Mouse (Mus musculus) heart, adult 2 months (tissue): ENCODE results near the gene Eid2. TPM values are rescaled to one million over a fixed set of nuclear protein-coding genes. Genes with fewer than 3 reads are reported as not detected.
A peak's percentile ranks its signal among the peaks of the same experiment; 100 is the strongest.

ENCODE experiments used
- DNase-seq, 2 experiments: peaks; one replicate each; pipeline ENCODE4 v3.0.0; 2021
- H3K27ac ChIP-seq: fragments of 200-600 bp; 2 replicates; pipeline ENCODE4 v1.8.1; 2022
- H3K27me3 ChIP-seq: fragments of 200-500 bp; 2 replicates; pipeline ENCODE4 v1.6.1; 2012; ENCODE audit warnings: mild to moderate bottlenecking, low read length, inconsistent platforms, mixed read lengths; ENCODE audit not compliant: control insufficient read depth, insufficient read depth
- H3K36me3 ChIP-seq: fragments of 200-500 bp; 2 replicates; pipeline ENCODE4 v1.6.1; 2012; ENCODE audit warnings: low read length, inconsistent platforms; ENCODE audit not compliant: control insufficient read depth, insufficient read depth
- H3K4me1 ChIP-seq: fragments of 200-500 bp; 2 replicates; pipeline ENCODE4 v1.6.1; 2011; ENCODE audit warnings: low read length; ENCODE audit not compliant: control insufficient read depth, insufficient read depth
- H3K4me3 ChIP-seq: fragments of 200-600 bp; 2 replicates; pipeline ENCODE4 v1.8.1; 2022
- H3K79me2 ChIP-seq: fragments of 200-500 bp; replicated peaks from 2 replicates; pipeline ENCODE4 v1.6.1; 2012; ENCODE audit warnings: mild to moderate bottlenecking, inconsistent platforms, low read length, moderate library complexity, mixed read lengths; ENCODE audit not compliant: control insufficient read depth, insufficient read depth
- H3K9ac ChIP-seq: fragments of 200-500 bp; 2 replicates; pipeline ENCODE4 v1.6.1; 2012; ENCODE audit warnings: low read depth, mild to moderate bottlenecking, control low read depth, inconsistent platforms, low read length, mixed read lengths
- CTCF ChIP-seq: fragments of 200-600 bp; IDR thresholded peaks from 2 replicates; pipeline ENCODE4 v1.8.1; 2022; ENCODE audit warnings: antibody characterized with exemption, mild to moderate bottlenecking, moderate library complexity
- EP300 ChIP-seq: fragments of 200-500 bp; IDR thresholded peaks from 2 replicates; pipeline ENCODE4 v1.6.1; 2011; ENCODE audit warnings: low read depth, low read length, control low read depth; ENCODE audit not compliant: insufficient read depth
- POLR2A ChIP-seq: fragments of 200-500 bp; IDR thresholded peaks from 2 replicates; pipeline ENCODE4 v1.6.1; 2011; ENCODE audit warnings: mild to moderate bottlenecking, low read depth, low read length, control low read depth; ENCODE audit not compliant: insufficient read depth
- WGBS: fragments of 180-500 bp; shearing (Covaris S2); methylation state at CpG from one replicate; pipeline ENCODE4 v1.1.7; 2018; 5-methylcytosine and 5-hydroxymethylcytosine counted together
- intact Hi-C: fragments of 180-260 bp; cut with DNase I; formaldehyde crosslinking; loops from one replicate; pipeline ENCODE4 v1.15.1; 2025
- polyA plus RNA-seq: library from polyadenylated mRNA; depleted of rRNA; stranded (reverse); fragments of >200 nt; gene quantifications from 2 replicates; pipeline ENCODE4 v1.2.3, GENCODE M21; 2012
- total RNA-seq, 2 experiments: library from RNA; stranded (reverse); gene quantifications; 2 replicates each; pipeline ENCODE4 v1.2.3; 2021

The Eid2 gene
- total and polyA plus RNA-seq, 3 experiments = 4.2 to 11.9 (median 11.2) TPM

DNA sequence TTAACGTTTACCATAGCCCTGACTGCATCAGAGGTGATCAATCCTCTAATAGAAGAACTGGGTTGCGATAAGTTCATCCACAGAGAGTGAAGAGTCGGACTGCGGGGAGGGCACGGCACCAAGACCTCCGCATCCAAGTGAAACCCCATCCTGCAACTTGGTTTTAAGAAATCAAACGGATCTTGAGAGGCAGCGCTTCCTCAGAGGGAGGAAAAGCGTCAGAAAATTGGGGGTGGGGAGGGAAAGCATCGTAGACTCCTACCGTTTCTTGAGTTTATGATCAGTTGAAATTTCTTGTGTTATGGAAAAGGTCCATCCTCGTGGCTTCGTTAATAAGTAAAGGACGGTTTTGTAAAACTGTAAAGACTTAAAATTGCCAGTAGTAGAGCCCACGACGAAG is 895 bp downstream of the Eid2 start:
- H3K79me2 ChIP-seq = no peaks in the 10 kb centered on the region
- H3K9ac ChIP-seq = peak overlapping the region; percentile 84
- peak overlapping the region; percentile 74 for H3K4me3 ChIP-seq
- no peak for DNase-seq
- 31% methylated on average over 16 of the region's 16 CpGs for WGBS
- peak overlapping the region; percentile 62 for H3K27ac ChIP-seq
- peaks cover 3% of the 10 kb centered on the region; the same call in 1 of the 2 replicates for H3K4me1 ChIP-seq
- no peaks in the 10 kb centered on the region; the same call in 1 of the 2 replicates for H3K36me3 ChIP-seq
- intact Hi-C loops = no loop called here
- TF ChIP-seq EP300 = no peak
- no peak for TF ChIP-seq POLR2A
- no peak for TF ChIP-seq CTCF
- no peaks in the 10 kb centered on the region for H3K27me3 ChIP-seq

DNA sequence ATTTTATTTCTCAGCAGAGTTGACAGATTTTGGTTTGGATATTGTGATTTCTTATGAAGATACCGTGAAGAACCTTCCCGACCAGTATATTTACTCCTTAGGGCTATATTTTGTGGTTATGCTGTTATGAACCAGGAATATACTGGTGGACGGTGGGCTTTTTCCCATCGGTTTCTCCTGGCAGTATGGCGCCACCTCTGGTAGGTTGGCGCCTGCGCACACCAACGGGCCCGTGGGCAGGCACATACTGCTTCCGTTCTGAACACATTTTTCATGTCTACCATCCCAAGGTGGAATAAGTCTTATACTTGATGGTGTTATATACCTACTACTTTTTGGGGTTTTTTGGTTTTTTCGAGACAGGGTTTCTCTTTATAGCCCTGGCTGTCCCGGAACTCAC is 1.7 kb downstream of the Eid2 start:
- Histone ChIP-seq H3K9ac (no peak overlapping the region), H3K27me3 (no peaks in the 10 kb centered on the region), H3K36me3 (no peaks in the 10 kb centered on the region; the same call in 1 of the 2 replicates), H3K27ac (no peak overlapping the region), H3K4me1 (peaks cover 3% of the 10 kb centered on the region; the same call in 1 of the 2 replicates), H3K79me2 (no peaks in the 10 kb centered on the region), H3K4me3 (no peak overlapping the region)
- intact Hi-C loops = no loop called here
- 92% methylated on average over 12 of the region's 12 CpGs for WGBS
- TF ChIP-seq POLR2A (no peak), EP300 (no peak), CTCF (peak; percentile 31; the same call in 1 of the 2 replicates)
- DNase-seq = no peak

DNA sequence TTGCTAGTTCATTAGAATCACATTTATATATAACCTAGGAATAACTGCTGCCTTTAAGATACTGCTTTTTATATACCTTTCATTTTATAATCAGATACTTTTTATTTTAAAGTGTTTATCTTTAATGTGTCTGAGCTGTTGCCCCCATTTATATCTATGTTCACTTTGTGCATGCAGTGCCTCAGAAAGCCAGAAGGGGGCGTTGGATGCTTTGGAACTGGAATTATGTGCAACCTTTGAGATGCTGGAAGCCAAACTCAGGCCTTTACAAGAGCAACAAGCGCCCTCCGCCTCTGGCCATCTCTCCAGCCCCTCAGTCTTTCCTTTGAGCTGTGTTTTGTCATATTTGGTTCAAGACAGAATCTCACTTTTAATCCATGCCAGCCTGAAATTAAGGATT is 4.1 kb downstream of the Eid2 start:
- H3K36me3 ChIP-seq = no peaks in the 10 kb centered on the region; the same call in 1 of the 2 replicates
- intact Hi-C loops = no loop called here
- 69% methylated on average over 3 of the region's 3 CpGs for WGBS
- H3K79me2 ChIP-seq = no peaks in the 10 kb centered on the region
- DNase-seq = no peak
- no peak overlapping the region for H3K9ac ChIP-seq
- H3K27me3 ChIP-seq = no peaks in the 10 kb centered on the region
- H3K4me1 ChIP-seq = peaks cover 3% of the 10 kb centered on the region; the same call in 1 of the 2 replicates
- peak; percentile 44 for TF ChIP-seq CTCF
- TF ChIP-seq POLR2A = no peak
- no peak overlapping the region for H3K27ac ChIP-seq
- H3K4me3 ChIP-seq = no peak overlapping the region

DNA sequence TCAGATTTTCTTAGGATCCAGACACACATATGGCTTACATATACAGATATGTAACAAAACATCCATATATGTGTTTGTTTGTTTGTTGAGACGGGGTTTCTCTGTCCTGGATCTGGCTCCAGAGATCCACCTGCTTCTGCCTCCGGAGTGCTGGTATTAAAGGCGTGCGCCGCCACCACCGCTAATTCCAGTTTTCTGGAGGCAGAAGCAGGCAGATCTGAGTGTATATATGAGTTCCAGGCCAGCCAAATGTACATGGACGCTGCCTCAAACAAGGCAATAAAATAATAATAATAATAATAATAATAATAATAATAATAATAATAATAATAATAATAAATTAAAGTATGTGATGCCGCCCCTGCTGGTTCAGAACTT is 9.5 kb downstream of the Eid2 start:
- Histone ChIP-seq H3K4me1 (peaks cover 2% of the 10 kb centered on the region), H3K9ac (no peak overlapping the region), H3K79me2 (no peaks in the 10 kb centered on the region; the same call in 1 of the 2 replicates), H3K27me3 (no peaks in the 10 kb centered on the region), H3K27ac (no peak overlapping the region), H3K4me3 (no peak overlapping the region), H3K36me3 (no peaks in the 10 kb centered on the region)
- WGBS = 53% methylated on average over 8 of the region's 8 CpGs
- TF ChIP-seq CTCF (no peak), EP300 (no peak), POLR2A (no peak)
- intact Hi-C loops = loop anchor here (5.0 kb wide), 2 partner anchors 65 to 110 kb away; no protein-coding TSS in a partner anchor
- no peak for DNase-seq

DNA sequence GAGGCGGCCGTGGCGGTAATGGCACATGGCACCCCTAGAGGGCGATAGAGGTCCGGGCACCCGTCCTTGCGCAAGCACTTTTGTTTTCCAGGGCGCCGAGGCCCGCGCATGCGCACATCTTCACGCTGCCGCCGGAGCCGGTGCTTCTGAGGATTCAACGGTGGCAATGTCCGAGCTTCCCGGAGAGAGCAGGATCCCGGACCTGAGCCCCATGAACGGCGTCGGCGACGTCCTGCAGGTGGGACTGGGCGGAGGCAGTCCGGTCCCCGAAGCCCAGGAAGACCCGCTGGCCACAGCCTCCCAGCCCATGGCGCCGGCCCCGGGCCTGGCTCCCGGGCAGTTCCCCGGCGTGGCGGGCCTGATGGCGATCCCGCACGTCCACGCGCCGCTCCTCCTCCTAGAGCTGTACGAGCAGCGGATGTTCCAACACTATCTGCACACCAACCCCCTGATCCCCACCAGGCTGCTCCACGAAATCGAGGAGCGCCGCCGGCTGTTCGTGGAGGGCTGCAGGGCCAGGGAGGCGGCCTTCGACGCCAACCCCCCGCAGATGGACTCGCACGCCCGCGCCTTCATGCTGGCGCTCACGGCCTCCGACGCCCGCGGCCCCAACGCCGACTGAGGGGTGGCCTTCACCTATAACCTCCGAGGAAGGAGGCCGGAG is 10.1 kb downstream of the Eid2 start, which contains the start of gene Eid2b:
Gene Eid2b, plus strand, starts transcription at position 125 of the 664 bp plus-strand sequence.
- Histone ChIP-seq H3K79me2 (no peaks in the 10 kb centered on the region; the same call in 1 of the 2 replicates), H3K9ac (peak within 1 kb of the TSS; percentile 95), H3K36me3 (no peaks in the 10 kb centered on the region), H3K4me1 (peaks cover 2% of the 10 kb centered on the region), H3K27ac (peak within 1 kb of the TSS; percentile 85), H3K27me3 (no peaks in the 10 kb centered on the region), H3K4me3 (peak within 1 kb of the TSS; percentile 82)
- TF ChIP-seq POLR2A (peak; percentile 71), CTCF (peak; percentile 98), EP300 (peak; percentile 45; the same call in 1 of the 2 replicates)
- intact Hi-C loops = loop anchor here (2.0 to 5.0 kb wide), 3 partner anchors 35 to 110 kb away; partner anchors contain the start of gene Timm50
- WGBS = 2% methylated on average over 68 of the region's 68 CpGs
- peak; percentile 95 to 96 for DNase-seq

DNA sequence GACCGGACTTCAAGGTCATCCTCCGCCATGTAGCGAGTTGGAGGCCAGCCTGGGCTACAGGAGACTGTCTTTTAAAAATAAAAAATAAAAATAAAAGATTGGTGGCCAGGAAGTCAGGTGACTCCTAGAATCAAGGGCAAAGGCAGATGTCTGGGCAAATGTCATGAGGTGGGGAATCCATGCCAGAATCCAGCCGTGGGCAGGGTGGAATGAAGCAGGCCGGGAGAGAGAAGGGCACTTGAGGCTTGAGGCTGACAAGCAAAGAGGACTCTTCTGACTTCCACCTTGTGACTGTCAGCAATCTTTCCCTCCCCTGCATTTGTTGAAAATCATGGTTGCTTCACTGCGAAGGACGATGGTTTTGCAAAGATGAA is 10.6 kb downstream of the Eid2 start:
- Histone ChIP-seq H3K79me2 (no peaks in the 10 kb centered on the region; the same call in 1 of the 2 replicates), H3K27ac (peak overlapping the region; percentile 85), H3K9ac (peak overlapping the region; percentile 95), H3K4me3 (peak overlapping the region; percentile 82), H3K36me3 (no peaks in the 10 kb centered on the region), H3K4me1 (peaks cover 2% of the 10 kb centered on the region), H3K27me3 (no peaks in the 10 kb centered on the region)
- 77% methylated on average over 7 of the region's 7 CpGs for WGBS
- intact Hi-C loops = loop anchor here (2.0 to 5.0 kb wide), 3 partner anchors 35 to 109 kb away; partner anchors contain the start of gene Timm50
- no peak for DNase-seq
- TF ChIP-seq POLR2A = no peak
- TF ChIP-seq EP300 = no peak
- TF ChIP-seq CTCF = no peak
